Mouse (Mus musculus): ENCODE results near the gene H3f3a.
"Not testable (repeated sequence)": the region's sequence is repeated elsewhere in the genome, so short reads cannot be mapped to it uniquely, and the experiment has no call there.

The H3f3a gene

GRCm38 (mm10) chr1:180813885-180814740, at the start of gene H3f3a:
Gene H3f3a (minus strand): TSS chr1:180813943.
- in situ Hi-C loops (cut with MboI, MseI) = loop anchor here in 1 of 2 experiments (5.0 kb wide), 1 partner anchor 38 kb away; the partner anchor contains the start of gene Sde2

GRCm38 (mm10) chr1:180860030-180860429, 46.3 kb upstream of the H3f3a start:
- in situ Hi-C loops (cut with MboI, MseI) = loop anchor here (5.0 to 25.0 kb wide), 2 partner anchors 63 to 977 kb away; partner anchors contain the start of gene Lbr (in 1 of the 2)

- in situ Hi-C loops (cut with MboI, MseI) = loop anchor here in 1 of 2 experiments (25.0 kb wide), 1 partner anchor 979 kb away; the partner anchor contains the start of gene Lbr
These were observed 45.0 kb upstream of the H3f3a start for GRCm38 (mm10) chr1:180858763-180859162.

GRCm38 (mm10) chr1:180850316-180851270, 36.9 kb upstream of the H3f3a start, which contains the start of gene Sde2:
Gene Sde2 (plus strand): TSS chr1:180851127.
- in situ Hi-C loops (cut with MboI, MseI) = loop anchor here in 1 of 2 experiments (5.0 to 25.0 kb wide), 2 partner anchors 38 to 987 kb away; partner anchors contain the start of genes H3f3a and Lbr

GRCm38 (mm10) chr1:180849701-180850301, 36.1 kb upstream of the H3f3a start:
- in situ Hi-C loops (cut with MboI, MseI) = loop anchor here in 1 of 2 experiments (5.0 to 25.0 kb wide), 2 partner anchors 38 to 988 kb away; partner anchors contain the start of genes H3f3a and Lbr

- in situ Hi-C loops (cut with MboI, MseI) = no loop called here
These were observed 34.9 kb upstream of the H3f3a start for GRCm38 (mm10) chr1:180848511-180849241.

- in situ Hi-C loops (cut with MboI, MseI) = no loop called here
These were observed 34.4 kb upstream of the H3f3a start for GRCm38 (mm10) chr1:180848114-180848510.

- in situ Hi-C loops (cut with MboI, MseI) = no loop called here
These were observed 28.0 kb upstream of the H3f3a start for GRCm38 (mm10) chr1:180841561-180842300.

GRCm38 (mm10) chr1:180839201-180839910, 25.6 kb upstream of the H3f3a start:
- in situ Hi-C loops (cut with MboI, MseI) = no loop called here

GRCm38 (mm10) chr1:180838014-180838413, 24.3 kb upstream of the H3f3a start:
- in situ Hi-C loops (cut with MboI, MseI) = no loop called here

- in situ Hi-C loops (cut with MboI, MseI) = no loop called here
These were observed 23.4 kb upstream of the H3f3a start for GRCm38 (mm10) chr1:180837186-180837585.

- in situ Hi-C loops (cut with MboI, MseI) = not testable (repeated sequence)
These were observed 22.7 kb upstream of the H3f3a start for GRCm38 (mm10) chr1:180836467-180836866.

- in situ Hi-C loops (cut with MboI, MseI) = no loop called here
These were observed 21.7 kb upstream of the H3f3a start for GRCm38 (mm10) chr1:180835273-180836015.

GRCm38 (mm10) chr1:180830588-180831346, 17.0 kb upstream of the H3f3a start:
- in situ Hi-C loops (cut with MboI, MseI) = no loop called here

- in situ Hi-C loops (cut with MboI, MseI) = no loop called here
These were observed 16.4 kb upstream of the H3f3a start for GRCm38 (mm10) chr1:180830175-180830574.

GRCm38 (mm10) chr1:180829775-180830174, 16.0 kb upstream of the H3f3a start:
- in situ Hi-C loops (cut with MboI, MseI) = no loop called here

GRCm38 (mm10) chr1:180826634-180827033, 12.9 kb upstream of the H3f3a start:
- in situ Hi-C loops (cut with MboI, MseI) = no loop called here

GRCm38 (mm10) chr1:180824721-180825120, 11.0 kb upstream of the H3f3a start:
- in situ Hi-C loops (cut with MboI, MseI) = no loop called here
